Mouse (Mus musculus) liver, embryonic 16.5 days (tissue): ENCODE results near the gene Arhgef1. TPM values are rescaled to one million over a fixed set of nuclear protein-coding genes. Genes with fewer than 3 reads are reported as not detected.
A peak's percentile ranks its signal among the peaks of the same experiment; 100 is the strongest.

Experiments used
- ATAC-seq: fragments of 200-750 bp; cut with Nextera tagmentation; 2 replicates; pipeline ENCODE4 v1.8.0; 2017; ENCODE audit warnings: low read depth, mild to moderate bottlenecking, moderate number of reproducible peaks, moderate library complexity
- H3K27ac ChIP-seq: fragments of 300-500 bp; sonication (generic); 2 replicates; pipeline ENCODE4 v1.5.1; 2014; ENCODE audit warnings: mild to moderate bottlenecking, low read length
- H3K27me3 ChIP-seq: fragments of 300-500 bp; sonication (generic); 2 replicates; pipeline ENCODE4 v1.6.1; 2014; ENCODE audit warnings: low read depth, low read length, mixed read lengths; ENCODE audit not compliant: control insufficient read depth, insufficient read depth
- H3K36me3 ChIP-seq: fragments of 300-500 bp; sonication (generic); 2 replicates; pipeline ENCODE4 v1.6.1; 2014; ENCODE audit warnings: mild to moderate bottlenecking; ENCODE audit not compliant: control insufficient read depth, insufficient read depth
- H3K4me1 ChIP-seq: fragments of 300-500 bp; sonication (generic); 2 replicates; pipeline ENCODE4 v1.6.1; 2014; ENCODE audit warnings: low read depth, low read length, mixed read lengths; ENCODE audit not compliant: control insufficient read depth
- H3K4me2 ChIP-seq: fragments of 300-500 bp; sonication (generic); 2 replicates; pipeline ENCODE4 v1.6.1; 2014; ENCODE audit warnings: low read depth, low read length, mixed read lengths
- H3K4me3 ChIP-seq: fragments of 300-500 bp; sonication (generic); 2 replicates; pipeline ENCODE4 v1.5.1; 2014; ENCODE audit warnings: low read depth, mild to moderate bottlenecking, low read length
- H3K9ac ChIP-seq: fragments of 300-500 bp; sonication (generic); 2 replicates; pipeline ENCODE4 v1.6.1; 2014; ENCODE audit warnings: low read depth, low read length
- H3K9me3 ChIP-seq: fragments of 300-500 bp; sonication (generic); replicated peaks from 2 replicates; pipeline ENCODE4 v1.6.1; 2016; ENCODE audit warnings: low read length; ENCODE audit not compliant: control insufficient read depth
- WGBS: fragments of 180-500 bp; shearing (Covaris S2); extraction: QIAGEN DNeasy Blood & Tissue Kit; methylation state at CpG from one replicate; pipeline ENCODE4 v1.1.7; 2014; ENCODE audit not compliant: insufficient replicate concordance; 5-methylcytosine and 5-hydroxymethylcytosine counted together
- polyA plus RNA-seq: library from polyadenylated mRNA; unstranded; fragments of >200 nt; fragmentation: Nextera tagmentation; extraction: Ambion mirVana; gene quantifications from 2 replicates; pipeline ENCODE4 v1.2.1, GENCODE M21; 2015

Arhgef1 gene
- polyA plus RNA-seq, 1 experiment from 2014 or later: 38.0 TPM

- 85% methylated on average over 14 of the region's 14 CpGs for WGBS
- Histone ChIP-seq H3K9ac (no peak overlapping the region), H3K4me1 (peaks cover under 1% of the 10 kb centered on the region; the same call in 1 of the 2 replicates), H3K27ac (no peak overlapping the region), H3K36me3 (peaks cover 22% of the 10 kb centered on the region), H3K27me3 (no peaks in the 10 kb centered on the region), H3K4me2 (no peak overlapping the region), H3K4me3 (no peak overlapping the region), H3K9me3 (no peaks in the 10 kb centered on the region)
- ATAC-seq: no peak
Observed at GRCm38 (mm10) chr7:24912480-24912879, 9.8 kb downstream of the Arhgef1 start.

- no peak overlapping the region for H3K27ac ChIP-seq
- H3K27me3 ChIP-seq: no peaks in the 10 kb centered on the region
- H3K4me2 ChIP-seq: no peak overlapping the region
- WGBS: 80% methylated on average over 20 of the region's 20 CpGs
- ATAC-seq: no peak; the same call in 1 of the 2 replicates
- H3K9me3 ChIP-seq: no peaks in the 10 kb centered on the region
- peaks cover 39% of the 10 kb centered on the region for H3K36me3 ChIP-seq
- H3K4me3 ChIP-seq: no peak overlapping the region
- no peaks in the 10 kb centered on the region for H3K4me1 ChIP-seq
- no peak overlapping the region for H3K9ac ChIP-seq
Observed at GRCm38 (mm10) chr7:24918763-24919323, 16.1 kb downstream of the Arhgef1 start.

- WGBS: 77% methylated on average over 9 of the region's 9 CpGs
- no peak for ATAC-seq
- Histone ChIP-seq H3K36me3 (peaks cover 47% of the 10 kb centered on the region), H3K9me3 (no peaks in the 10 kb centered on the region), H3K4me2 (no peak overlapping the region), H3K4me3 (no peak overlapping the region), H3K27ac (no peak overlapping the region), H3K27me3 (no peaks in the 10 kb centered on the region), H3K9ac (no peak overlapping the region), H3K4me1 (no peaks in the 10 kb centered on the region)
Observed at GRCm38 (mm10) chr7:24919728-24920127, 17.0 kb downstream of the Arhgef1 start.

GRCm38 (mm10) chr7:24930475-24930874 lies 27.8 kb downstream of the Arhgef1 start:
- H3K9ac ChIP-seq: no peak overlapping the region
- H3K36me3 ChIP-seq: peaks cover 5% of the 10 kb centered on the region
- H3K9me3 ChIP-seq: no peaks in the 10 kb centered on the region
- ATAC-seq: no peak
- no peak overlapping the region for H3K4me3 ChIP-seq
- H3K4me2 ChIP-seq: no peak overlapping the region
- no peak overlapping the region for H3K27ac ChIP-seq
- H3K4me1 ChIP-seq: no peaks in the 10 kb centered on the region; the same call in 1 of the 2 replicates
- 40% methylated on average over 6 of the region's 6 CpGs for WGBS
- H3K27me3 ChIP-seq: peaks cover 60% of the 10 kb centered on the region

- ATAC-seq: no peak
- 4% methylated on average over 15 of the region's 15 CpGs for WGBS
Observed at GRCm38 (mm10) chr7:24931651-24932050, 28.9 kb downstream of the Arhgef1 start.

GRCm38 (mm10) chr7:24943641-24944040 lies 40.9 kb downstream of the Arhgef1 start:
- Histone ChIP-seq H3K27ac (no peak overlapping the region), H3K9ac (no peak overlapping the region), H3K4me2 (no peak overlapping the region), H3K4me3 (no peak overlapping the region), H3K36me3 (no peaks in the 10 kb centered on the region), H3K9me3 (no peaks in the 10 kb centered on the region), H3K4me1 (no peaks in the 10 kb centered on the region), H3K27me3 (peaks cover 78% of the 10 kb centered on the region)
- no peak for ATAC-seq
- WGBS: 2% methylated on average over 6 of the region's 6 CpGs

More at GRCm38 (mm10) chr7:24931651-24932050, 28.9 kb downstream of the Arhgef1 start:
- H3K27ac ChIP-seq: no peak overlapping the region
- no peak overlapping the region for H3K4me2 ChIP-seq
- H3K27me3 ChIP-seq: peaks cover 69% of the 10 kb centered on the region
- H3K9me3 ChIP-seq: no peaks in the 10 kb centered on the region
- no peaks in the 10 kb centered on the region for H3K36me3 ChIP-seq
- H3K9ac ChIP-seq: no peak overlapping the region
- no peak overlapping the region for H3K4me3 ChIP-seq
- H3K4me1 ChIP-seq: no peaks in the 10 kb centered on the region; the same call in 1 of the 2 replicates

- Histone ChIP-seq H3K4me2 (peak within 1 kb of the TSS; percentile 33; the same call in 1 of the 2 replicates), H3K4me3 (peak within 1 kb of the TSS; percentile 29; the same call in 1 of the 2 replicates), H3K27ac (no peak within 1 kb of the TSS), H3K9ac (no peak within 1 kb of the TSS), H3K27me3 (peaks cover 84% of the 10 kb centered on the region), H3K36me3 (no peaks in the 10 kb centered on the region), H3K4me1 (no peaks in the 10 kb centered on the region), H3K9me3 (no peaks in the 10 kb centered on the region)
- ATAC-seq: no peak
- WGBS: 1% methylated on average over 61 of the region's 72 CpGs
Observed at GRCm38 (mm10) chr7:24944257-24944950, 41.7 kb downstream of the Arhgef1 start, which contains the start of gene Gm4881. Gene Gm4881 (minus strand): TSS chr7:24944494.

GRCm38 (mm10) chr7:24947316-24948048 lies 44.8 kb downstream of the Arhgef1 start:
- Histone ChIP-seq H3K27ac (no peak overlapping the region), H3K4me1 (no peaks in the 10 kb centered on the region), H3K36me3 (no peaks in the 10 kb centered on the region), H3K4me3 (no peak overlapping the region), H3K27me3 (peaks cover 97% of the 10 kb centered on the region), H3K4me2 (no peak overlapping the region), H3K9ac (no peak overlapping the region), H3K9me3 (no peaks in the 10 kb centered on the region)
- 4% methylated on average over 7 of the region's 7 CpGs for WGBS
- ATAC-seq: no peak

- ATAC-seq: no peak
- Histone ChIP-seq H3K9me3 (no peaks in the 10 kb centered on the region), H3K9ac (no peak overlapping the region), H3K27me3 (peaks cover 97% of the 10 kb centered on the region), H3K36me3 (no peaks in the 10 kb centered on the region), H3K4me3 (no peak overlapping the region), H3K27ac (no peak overlapping the region), H3K4me1 (no peaks in the 10 kb centered on the region), H3K4me2 (no peak overlapping the region)
- WGBS: 3% methylated on average over 28 of the region's 29 CpGs
Observed at GRCm38 (mm10) chr7:24948774-24949173, 46.1 kb downstream of the Arhgef1 start.
